Mouse (Mus musculus): ENCODE data around the gene Nexmif. TPM values are rescaled to one million over a fixed set of nuclear protein-coding genes. Genes with fewer than 3 reads are reported as not detected.
"Not testable (repeated sequence)": the region's sequence is repeated elsewhere in the genome, so short reads cannot be mapped to it uniquely, and the experiment has no call there.

The Nexmif gene
- total RNA-seq (2015; ENCODE audit: low replicate concordance) (not detected in 2 replicates), total RNA-seq (2017; ENCODE audit: low replicate concordance) (under 0.01 TPM in 1 of 2 replicates, not detected in the other)

- no peak for ATAC-seq (replicated peaks; ENCODE audit: low FRiP score, poor library complexity, severe bottlenecking)
Measured at GRCm38 (mm10) chrX:104200736-104201591, at the start of gene Nexmif. Gene Nexmif (minus strand): TSS chrX:104201185.

- ATAC-seq (replicated peaks; ENCODE audit: low FRiP score, poor library complexity, severe bottlenecking) = no peak
Measured at GRCm38 (mm10) chrX:104208701-104209100, 7.7 kb upstream of the Nexmif start.

GRCm38 (mm10) chrX:104201592-104202139, 681 bp upstream of the Nexmif start:
- no peak for ATAC-seq (replicated peaks; ENCODE audit: low FRiP score, poor library complexity, severe bottlenecking)

- ATAC-seq (replicated peaks; ENCODE audit: low FRiP score, poor library complexity, severe bottlenecking) = no peak
Measured at GRCm38 (mm10) chrX:104200388-104200735, 623 bp downstream of the Nexmif start.

GRCm38 (mm10) chrX:104199611-104200387, 1.2 kb downstream of the Nexmif start:
- ATAC-seq (replicated peaks; ENCODE audit: low FRiP score, poor library complexity, severe bottlenecking) = no peak

- ATAC-seq (replicated peaks; ENCODE audit: low FRiP score, poor library complexity, severe bottlenecking) = no peak
Measured at GRCm38 (mm10) chrX:104199070-104199469, 1.9 kb downstream of the Nexmif start.

- ATAC-seq (replicated peaks; ENCODE audit: low FRiP score, poor library complexity, severe bottlenecking) = no peak
Measured at GRCm38 (mm10) chrX:104196561-104196960, 4.4 kb downstream of the Nexmif start.

- no peak for ATAC-seq (replicated peaks; ENCODE audit: low FRiP score, poor library complexity, severe bottlenecking)
Measured at GRCm38 (mm10) chrX:104179257-104179656, 21.7 kb downstream of the Nexmif start.

- ATAC-seq (replicated peaks; ENCODE audit: low FRiP score, poor library complexity, severe bottlenecking) = no peak
Measured at GRCm38 (mm10) chrX:104150072-104150471, 50.9 kb downstream of the Nexmif start.

- not testable (repeated sequence) for ATAC-seq (replicated peaks; ENCODE audit: low FRiP score, poor library complexity, severe bottlenecking)
Measured at GRCm38 (mm10) chrX:104115266-104115665, 85.7 kb downstream of the Nexmif start.

- no peak for ATAC-seq (replicated peaks; ENCODE audit: low FRiP score, poor library complexity, severe bottlenecking)
Measured at GRCm38 (mm10) chrX:104114596-104114995, 86.4 kb downstream of the Nexmif start.

- no peak for ATAC-seq (replicated peaks; ENCODE audit: low FRiP score, poor library complexity, severe bottlenecking)
Measured at GRCm38 (mm10) chrX:104054848-104055247, 146.1 kb downstream of the Nexmif start.

- no peak for ATAC-seq (replicated peaks; ENCODE audit: low FRiP score, poor library complexity, severe bottlenecking)
Measured at GRCm38 (mm10) chrX:104040276-104040675, 160.7 kb downstream of the Nexmif start.

GRCm38 (mm10) chrX:104033843-104034242, 167.1 kb downstream of the Nexmif start:
- ATAC-seq (replicated peaks; ENCODE audit: low FRiP score, poor library complexity, severe bottlenecking) = no peak

GRCm38 (mm10) chrX:104032756-104033155, 168.2 kb downstream of the Nexmif start:
- no peak for ATAC-seq (replicated peaks; ENCODE audit: low FRiP score, poor library complexity, severe bottlenecking)

Other genes with a start within 250 kb of the Nexmif start
- 15.4 and 15.9 TPM in 2 replicates for gene Rlim, start 219.9 kb downstream of the Nexmif start, total RNA-seq (2015; ENCODE audit: low replicate concordance)
- 27.4 and 31.5 TPM in 2 replicates for gene Rlim, start 219.9 kb downstream of the Nexmif start, total RNA-seq (2017; ENCODE audit: low replicate concordance)
- gene Abcb7, start 212.7 kb upstream of the Nexmif start, total RNA-seq (2015; ENCODE audit: low replicate concordance) = 25.6 and 29.9 TPM in 2 replicates
- gene Abcb7, start 212.7 kb upstream of the Nexmif start, total RNA-seq (2017; ENCODE audit: low replicate concordance) = 39.2 and 42.5 TPM in 2 replicates